Mouse (Mus musculus) spleen, embryonic (tissue): Measurements from ENCODE around the gene Zbtb7a.

Source experiments
- CTCF ChIA-PET: fragments of 350-600 bp; sonication (Branson Sonifier 250); formaldehyde crosslinking; loops from one replicate; lab custom pipeline; 2022; lab: Charles Lee

Gene Zbtb7a

DNA sequence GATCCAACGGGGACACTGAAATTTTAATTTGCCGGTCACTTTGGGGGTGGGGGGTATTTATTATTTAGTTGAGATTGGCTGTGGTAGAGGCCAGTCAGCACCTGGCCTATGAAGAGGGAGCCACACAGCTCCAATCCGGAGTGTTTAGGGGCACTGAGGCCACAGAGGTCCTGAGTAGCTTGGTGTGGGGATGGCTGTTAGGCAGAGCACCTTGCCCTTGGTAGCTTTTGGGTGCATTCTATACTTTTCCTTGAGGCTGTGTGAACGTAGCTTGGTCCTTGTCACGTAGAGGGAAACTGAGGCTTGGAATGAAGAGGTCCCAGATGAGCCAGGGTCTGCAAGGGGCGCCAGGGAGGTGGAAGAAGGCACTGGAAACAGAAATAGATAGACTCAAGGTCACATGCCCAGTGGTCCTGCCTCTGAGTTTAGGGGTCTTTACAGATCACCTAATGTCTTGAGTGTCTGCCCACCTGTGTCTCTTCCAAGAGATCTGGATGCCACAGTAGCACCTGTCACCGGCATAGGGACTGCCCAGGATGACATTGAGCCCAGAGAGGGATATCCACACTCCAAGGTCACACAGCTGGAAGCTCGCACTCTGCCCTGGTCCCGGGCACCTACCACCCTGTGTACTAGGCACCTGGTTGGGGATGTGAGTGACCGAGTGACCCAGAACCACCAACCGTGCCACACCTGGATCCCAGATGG lies 4.0 kb downstream of the Zbtb7a start:
- CTCF ChIA-PET: interaction anchor here (0.6 to 1.3 kb wide), 2 partner anchors 9 to 23 kb away, joined by 5 read pairs; no protein-coding TSS in a partner anchor

DNA sequence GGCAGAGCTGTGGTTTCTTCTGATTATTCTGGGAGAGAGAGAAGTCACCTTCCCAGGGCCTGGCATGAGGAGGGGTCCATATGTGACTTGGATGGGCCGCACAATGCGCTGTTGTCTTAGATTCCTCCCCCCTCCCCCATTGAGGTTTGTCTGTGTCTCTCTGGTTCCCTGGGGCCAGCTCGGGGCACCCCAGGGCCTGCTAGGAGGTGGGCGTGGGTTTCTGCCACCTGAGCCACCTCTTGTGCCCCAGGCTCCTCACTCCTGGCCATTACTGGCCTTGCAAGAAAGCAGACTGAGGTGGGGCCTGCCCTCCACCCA lies 4.5 kb downstream of the Zbtb7a start:
- CTCF ChIA-PET: interaction anchor here (0.7 kb wide), 1 partner anchor 71 kb away, joined by 4 read pairs; no protein-coding TSS in a partner anchor

DNA sequence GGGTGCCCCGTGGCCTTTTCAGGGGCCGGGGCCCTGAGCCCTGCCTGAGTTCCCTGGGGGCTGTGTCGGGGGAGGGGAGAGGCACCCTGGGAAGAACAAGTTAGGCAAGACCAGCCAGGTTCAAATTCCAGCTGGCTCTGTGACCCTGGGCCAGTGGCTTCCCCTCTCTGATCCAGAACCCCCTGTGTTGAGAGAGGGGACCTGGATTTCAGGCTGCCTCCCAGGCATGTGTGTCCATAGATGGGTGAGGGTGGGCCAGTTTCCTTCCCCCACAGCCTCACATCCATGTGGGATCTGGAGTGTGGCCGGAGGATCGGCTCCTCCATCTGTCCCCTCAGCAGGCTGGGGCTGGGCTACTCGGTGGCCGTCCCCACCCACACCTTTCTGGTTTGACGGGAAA lies 5.0 kb downstream of the Zbtb7a start:
- CTCF ChIA-PET: interaction anchor here (0.7 kb wide), 1 partner anchor 72 kb away, joined by 4 read pairs; no protein-coding TSS in a partner anchor

DNA sequence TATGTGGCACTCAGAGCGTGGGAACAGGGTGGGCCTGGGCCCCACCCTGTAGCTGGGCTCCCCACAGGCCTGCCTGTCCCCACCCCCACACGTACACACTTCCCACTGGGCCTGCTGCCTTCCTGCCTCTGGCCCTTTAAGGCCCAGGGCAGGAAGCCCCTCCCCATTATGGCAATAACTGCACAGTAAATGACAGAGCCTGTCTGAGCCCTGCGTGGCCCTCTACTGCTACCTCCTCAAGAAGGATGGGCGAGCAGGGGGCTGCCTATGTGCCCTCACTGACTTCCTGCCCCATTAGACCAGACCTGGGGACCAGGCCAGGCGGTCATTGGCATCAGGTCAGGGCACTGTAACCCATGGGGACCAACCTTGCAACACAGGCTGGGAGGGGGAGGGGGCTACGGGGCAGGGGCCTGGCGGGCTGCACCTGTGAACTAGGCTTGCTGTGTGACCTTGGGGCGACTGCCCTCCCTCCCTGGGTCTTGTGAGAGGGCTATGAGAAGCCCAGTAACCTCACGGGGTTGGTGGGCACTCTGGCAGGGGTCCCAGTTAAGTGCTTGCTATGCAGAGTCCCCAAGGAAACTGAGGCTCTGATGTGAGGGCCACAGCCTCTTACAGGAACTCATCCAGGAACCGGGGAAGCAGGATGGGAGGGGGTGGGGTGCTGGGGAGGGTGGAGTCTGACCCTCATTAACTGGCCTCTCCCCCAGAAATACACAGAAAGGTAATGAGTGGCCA lies 5.9 kb downstream of the Zbtb7a start:
- CTCF ChIA-PET: no interaction called here

DNA sequence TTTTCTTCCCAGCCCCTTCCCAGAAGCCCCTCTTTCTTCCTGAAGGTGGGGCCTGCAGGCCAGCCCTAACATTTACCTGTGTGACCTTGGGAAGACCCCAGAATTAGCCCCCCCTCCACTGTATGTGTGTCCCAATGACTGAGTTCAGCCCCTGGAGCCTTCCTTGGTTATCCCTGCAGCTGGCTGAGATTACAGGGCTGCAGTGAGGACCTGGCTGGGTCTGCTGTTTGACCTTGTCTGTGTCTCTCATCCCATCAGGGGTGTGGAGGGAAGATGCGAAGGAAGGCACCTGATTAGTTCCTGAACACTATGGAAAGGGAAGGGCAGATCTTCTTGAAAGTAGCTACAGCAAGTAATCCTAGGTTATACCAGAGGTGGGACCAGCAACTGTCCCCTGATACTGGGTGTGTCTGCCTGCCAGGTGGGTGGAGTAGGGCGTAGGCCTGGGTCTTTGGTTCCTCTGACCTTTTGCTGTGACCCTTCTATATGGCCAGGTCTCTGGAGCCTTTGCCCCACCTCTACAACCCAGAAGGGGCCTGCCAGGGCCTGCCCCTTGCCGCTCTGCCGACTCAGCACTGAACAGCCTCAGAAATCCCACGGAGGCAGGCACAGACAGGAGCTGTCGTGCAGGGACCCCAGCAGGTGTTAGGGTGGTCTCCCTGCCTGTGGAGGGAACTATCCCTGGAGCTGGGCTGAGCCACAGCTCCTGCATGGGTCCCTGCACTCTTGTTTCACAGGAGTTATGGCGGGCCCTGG lies 6.6 kb downstream of the Zbtb7a start:
- CTCF ChIA-PET: no interaction called here

DNA sequence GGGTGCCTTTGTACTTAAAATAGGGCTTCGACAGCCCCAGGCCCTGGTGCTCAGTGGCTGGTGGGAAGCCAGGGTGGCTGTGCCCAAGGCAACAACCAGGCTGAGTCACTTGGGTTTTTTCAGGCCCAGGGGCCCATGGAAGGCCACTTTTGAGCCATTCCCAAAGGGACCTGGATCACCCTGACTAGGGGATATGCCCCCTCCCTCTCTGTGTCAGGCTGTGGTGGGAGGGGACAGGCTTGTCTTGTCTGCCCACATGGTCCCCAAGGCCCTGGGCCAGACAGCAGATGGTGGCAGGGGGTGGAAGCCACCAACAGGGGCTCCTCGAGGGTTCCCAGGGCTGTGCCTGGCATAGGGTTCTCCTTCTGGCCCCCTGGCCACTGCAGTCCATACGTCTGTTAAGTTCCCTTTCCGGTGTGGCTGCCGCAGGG lies 7.5 kb downstream of the Zbtb7a start:
- CTCF ChIA-PET: no interaction called here

DNA sequence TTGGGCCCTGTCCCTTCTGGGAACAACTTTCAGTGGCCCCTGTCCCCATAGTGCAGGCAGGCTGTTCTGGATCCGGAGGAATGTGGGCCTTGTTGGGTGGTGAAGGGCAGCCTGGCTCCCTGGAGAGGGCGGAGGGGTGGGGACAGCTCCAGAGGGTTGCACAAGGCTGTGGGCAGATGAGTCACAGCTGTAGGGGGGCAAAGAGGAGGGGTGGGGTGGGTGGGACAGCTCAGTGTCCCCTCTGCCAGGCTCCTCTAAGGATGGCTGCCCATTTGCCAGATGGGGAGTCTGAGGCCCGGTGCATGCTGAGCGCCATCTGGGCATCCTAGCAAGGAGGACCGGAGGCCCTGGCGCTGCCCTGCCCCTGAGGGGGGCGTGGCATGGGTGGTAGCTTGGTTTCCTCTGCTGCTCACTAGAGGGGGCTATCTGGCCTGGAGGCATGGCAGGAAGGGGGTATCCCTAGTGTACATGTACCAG lies 8.2 kb downstream of the Zbtb7a start:
- CTCF ChIA-PET: interaction anchor here (0.5 kb wide), 1 partner anchor 8 kb away, joined by 8 read pairs; no protein-coding TSS in a partner anchor

DNA sequence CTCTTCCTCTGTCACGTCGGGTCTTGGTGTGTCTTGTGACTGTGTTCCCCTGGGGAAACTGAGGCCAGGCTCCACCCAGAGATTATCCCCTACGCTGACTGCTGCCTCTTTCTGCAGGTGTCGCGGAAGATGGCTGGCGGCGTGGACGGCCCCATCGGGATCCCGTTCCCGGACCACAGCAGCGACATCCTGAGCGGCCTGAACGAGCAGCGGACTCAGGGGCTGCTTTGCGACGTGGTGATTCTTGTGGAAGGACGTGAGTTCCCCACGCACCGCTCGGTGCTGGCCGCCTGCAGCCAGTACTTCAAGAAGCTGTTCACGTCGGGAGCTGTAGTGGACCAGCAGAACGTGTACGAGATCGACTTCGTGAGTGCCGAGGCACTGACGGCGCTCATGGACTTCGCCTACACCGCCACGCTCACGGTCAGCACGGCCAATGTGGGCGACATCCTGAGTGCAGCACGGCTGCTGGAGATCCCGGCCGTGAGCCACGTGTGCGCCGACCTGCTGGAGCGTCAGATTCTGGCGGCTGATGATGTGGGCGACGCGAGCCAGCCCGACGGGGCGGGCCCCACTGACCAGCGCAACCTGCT lies 8.9 kb downstream of the Zbtb7a start:
- CTCF ChIA-PET: no interaction called here

DNA sequence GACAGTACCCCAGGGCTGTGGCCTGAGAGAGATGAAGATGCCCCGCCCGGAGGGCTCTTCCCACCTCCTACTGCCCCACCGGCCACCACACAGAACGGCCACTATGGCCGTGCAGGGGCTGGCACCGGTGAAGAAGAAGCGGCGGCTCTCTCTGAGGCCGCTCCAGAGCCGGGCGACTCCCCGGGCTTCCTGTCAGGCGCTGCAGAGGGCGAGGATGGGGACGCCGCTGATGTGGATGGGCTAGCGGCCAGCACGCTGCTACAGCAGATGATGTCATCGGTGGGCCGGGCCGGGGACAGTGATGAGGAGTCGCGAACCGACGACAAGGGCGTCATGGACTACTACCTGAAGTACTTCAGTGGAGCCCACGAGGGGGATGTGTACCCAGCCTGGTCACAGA lies 9.6 kb downstream of the Zbtb7a start:
- CTCF ChIA-PET: no interaction called here

DNA sequence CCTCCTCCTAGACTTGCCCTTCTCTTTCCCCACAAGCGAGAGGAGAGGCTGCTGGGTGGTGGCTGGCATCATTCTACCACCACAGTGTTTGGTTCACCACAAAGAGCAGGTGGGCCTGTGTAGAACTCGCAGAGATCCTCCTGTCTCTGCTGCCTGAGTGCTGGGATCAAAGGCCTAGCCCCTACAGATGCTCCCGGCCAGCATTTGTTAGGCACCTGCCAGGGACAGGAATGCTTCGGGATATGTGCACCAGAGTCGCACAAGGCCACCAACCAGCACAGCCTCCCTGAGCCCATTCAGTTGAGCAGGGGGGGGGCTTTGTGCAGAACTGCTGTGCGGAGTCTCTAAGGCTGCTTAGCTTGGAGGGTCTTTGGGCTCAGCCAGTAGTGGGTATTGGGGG lies 10.3 kb downstream of the Zbtb7a start:
- CTCF ChIA-PET: no interaction called here

DNA sequence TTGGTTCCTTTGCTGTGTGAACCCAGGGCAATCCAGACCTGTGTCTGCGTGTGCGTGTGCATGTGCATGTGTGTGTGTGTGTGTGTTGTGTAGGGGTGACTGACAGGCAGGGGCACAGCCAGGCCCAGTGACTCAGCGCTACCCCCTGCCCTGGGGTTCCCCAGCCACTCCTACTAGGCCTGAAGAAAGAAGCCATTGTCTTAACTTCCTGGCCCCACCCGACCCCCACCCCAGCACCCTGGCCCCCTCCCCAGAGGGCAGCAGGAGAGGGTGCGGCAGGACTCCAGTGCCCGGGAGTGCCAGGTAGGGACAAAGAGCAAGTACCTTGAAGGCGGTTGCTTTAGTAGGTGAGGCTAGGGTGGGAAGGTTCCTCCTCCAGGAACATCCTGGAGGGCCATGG lies 10.8 kb downstream of the Zbtb7a start:
- CTCF ChIA-PET: no interaction called here

DNA sequence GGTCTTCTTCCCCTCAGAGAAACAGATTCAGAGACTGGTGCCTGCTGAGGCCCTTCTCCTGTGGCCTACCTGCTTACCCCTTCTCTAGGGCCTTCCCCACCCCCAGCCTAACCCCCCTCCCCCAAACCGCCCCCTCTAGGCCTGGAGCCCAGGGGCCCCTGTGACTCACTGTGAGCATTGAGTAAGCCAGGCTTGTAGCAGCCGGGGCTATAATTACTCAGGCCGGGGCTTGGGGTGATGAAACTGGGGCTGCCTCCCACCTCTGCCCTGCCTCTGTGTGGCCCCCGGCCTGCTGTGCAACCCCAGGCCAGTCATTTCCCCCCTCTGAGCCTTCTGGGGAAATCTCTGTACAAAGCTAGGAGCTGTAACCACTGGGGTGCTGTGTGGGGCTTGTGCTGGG lies 11.3 kb downstream of the Zbtb7a start:
- CTCF ChIA-PET: no interaction called here

DNA sequence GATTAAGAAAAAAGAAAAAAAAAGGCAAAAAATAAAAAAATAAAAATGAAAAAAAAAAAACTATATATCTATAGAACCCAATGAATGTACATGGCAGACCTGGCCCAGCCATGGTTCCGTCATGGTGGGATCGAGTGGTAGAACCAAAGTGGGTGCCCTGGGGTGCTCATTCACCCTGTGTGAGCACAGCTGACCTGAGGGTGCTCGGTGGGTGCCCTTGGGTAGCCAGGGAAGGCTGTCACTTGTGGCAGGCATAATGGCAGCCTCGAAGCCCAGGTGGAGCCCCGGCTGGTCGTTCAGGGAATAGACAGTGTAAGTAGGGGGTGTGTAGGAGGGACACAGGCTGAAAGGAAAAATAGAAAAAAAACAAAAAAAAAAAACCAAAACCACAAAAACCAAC lies 16.2 kb downstream of the Zbtb7a start:
- CTCF ChIA-PET: interaction anchor here (0.6 to 0.7 kb wide), 2 partner anchors 8 to 148 kb away, joined by 5 to 8 read pairs; no protein-coding TSS in a partner anchor

DNA sequence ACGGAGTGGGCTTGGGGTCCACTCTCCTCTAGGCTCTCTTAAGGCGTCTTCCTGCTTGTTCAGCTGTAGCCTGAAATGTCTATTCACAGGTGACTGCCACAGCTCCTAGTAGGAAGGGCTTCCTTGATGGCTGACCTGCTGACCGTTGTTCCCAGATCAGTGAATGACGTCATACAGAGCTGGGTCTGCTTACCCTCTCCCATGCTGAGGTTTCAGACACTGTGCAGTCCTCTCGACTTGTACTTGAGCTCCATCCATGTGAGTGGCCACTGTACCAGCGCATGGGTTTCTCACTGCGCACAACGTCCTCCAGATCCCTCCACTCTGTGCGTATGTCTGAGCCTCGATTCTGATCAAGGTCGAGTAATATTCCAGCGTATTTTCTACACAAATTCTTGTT lies 17.6 kb downstream of the Zbtb7a start:
- CTCF ChIA-PET: no interaction called here

DNA sequence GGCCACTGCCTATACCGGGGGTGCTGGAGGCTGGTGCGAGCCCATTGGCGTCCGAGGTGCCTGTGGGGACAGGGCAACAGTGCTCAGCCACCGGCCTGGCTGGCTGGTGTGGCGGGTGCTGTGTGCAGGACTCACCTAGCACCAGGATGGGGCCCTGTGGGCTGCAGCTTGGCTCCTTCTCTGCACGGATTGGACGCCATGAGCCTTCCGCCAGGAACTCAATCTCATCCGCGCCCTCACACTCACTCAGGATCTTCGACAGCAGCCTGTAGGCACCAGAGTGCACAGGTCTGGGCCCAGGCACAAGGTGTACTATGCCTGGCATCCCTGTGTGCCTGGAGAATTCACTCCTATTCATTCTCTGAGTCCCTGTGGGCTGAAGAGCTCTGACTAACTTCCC lies 19.3 kb downstream of the Zbtb7a start:
- CTCF ChIA-PET: no interaction called here

DNA sequence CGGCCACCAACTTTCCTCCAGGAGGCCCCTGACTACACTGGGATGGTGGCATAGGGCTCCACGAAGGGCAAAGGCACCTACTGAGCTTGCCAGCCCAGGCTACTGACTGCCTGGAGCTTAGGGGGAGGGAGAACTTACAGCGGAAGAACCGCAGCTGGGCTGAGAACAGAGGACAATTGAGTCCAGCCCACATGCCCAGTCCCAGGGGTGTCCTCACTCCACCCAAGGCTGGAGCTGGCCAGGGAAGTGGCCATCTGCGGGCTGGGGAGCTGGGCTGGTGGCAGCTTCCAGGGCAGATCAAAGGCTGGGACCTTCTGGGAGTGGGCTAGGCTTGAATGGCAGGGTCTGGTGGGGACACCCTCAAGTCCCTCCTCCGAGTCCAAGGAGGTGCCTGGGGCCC lies 19.7 kb downstream of the Zbtb7a start:
- CTCF ChIA-PET: interaction anchor here (1.2 kb wide), 1 partner anchor 9 kb away, joined by 4 read pairs; no protein-coding TSS in a partner anchor

DNA sequence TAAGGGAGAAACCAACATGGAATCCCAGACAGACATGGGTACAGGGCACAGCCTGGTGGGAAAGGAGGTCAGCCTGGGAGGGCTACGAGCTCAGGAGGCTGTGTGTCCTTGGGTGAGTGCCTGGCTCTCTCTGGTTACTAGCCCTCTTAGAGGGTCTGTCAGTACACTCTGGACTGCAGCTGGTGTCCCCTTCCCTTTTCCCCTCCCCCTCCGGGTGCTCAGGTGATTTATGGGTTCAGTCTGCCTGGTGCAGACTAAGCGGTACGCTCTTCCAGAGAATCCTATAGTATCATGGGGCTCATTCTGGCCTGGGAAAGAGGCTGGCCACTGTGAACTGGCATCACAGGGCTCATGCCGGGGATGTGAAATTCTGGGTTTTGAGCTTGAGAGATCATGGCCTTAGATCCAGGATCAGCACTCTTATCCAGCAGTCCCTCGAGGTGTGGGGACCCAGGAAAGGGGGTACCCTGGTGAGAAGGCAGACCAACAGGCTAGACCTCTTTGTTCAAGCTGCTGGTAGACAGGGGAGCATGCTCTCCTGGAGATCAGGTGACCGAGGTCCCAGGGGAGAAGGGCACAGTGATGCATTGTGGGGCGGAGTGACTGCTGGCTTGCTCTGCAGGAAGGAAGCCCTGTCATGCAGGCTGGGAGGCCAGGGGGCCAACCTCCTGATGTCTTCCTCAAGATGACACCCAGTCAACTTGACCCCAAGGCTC lies 26.7 kb downstream of the Zbtb7a start:
- CTCF ChIA-PET: interaction anchor here (1.4 kb wide), 1 partner anchor 23 kb away, joined by 5 read pairs; no protein-coding TSS in a partner anchor

DNA sequence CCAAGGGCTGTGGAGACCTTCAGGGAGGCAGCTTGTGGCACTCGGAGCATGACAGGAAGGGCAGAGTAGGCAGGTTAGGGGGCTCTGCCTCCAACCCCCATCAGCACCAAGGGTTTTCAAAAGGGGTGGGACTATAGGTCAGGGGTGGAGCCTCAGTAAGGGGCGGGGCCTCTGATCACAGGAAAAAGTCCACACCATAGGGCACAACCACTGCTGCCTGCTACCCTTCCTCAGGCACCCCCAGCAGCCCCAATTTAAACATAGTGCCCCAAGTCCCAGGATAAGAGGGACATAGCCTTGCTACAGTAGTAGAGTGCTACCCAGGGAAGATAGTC lies 27.3 kb downstream of the Zbtb7a start:
- CTCF ChIA-PET: interaction anchor here (0.6 to 1.4 kb wide), 3 partner anchors 15 to 57 kb away, joined by 3 to 5 read pairs (median 3); no protein-coding TSS in a partner anchor

DNA sequence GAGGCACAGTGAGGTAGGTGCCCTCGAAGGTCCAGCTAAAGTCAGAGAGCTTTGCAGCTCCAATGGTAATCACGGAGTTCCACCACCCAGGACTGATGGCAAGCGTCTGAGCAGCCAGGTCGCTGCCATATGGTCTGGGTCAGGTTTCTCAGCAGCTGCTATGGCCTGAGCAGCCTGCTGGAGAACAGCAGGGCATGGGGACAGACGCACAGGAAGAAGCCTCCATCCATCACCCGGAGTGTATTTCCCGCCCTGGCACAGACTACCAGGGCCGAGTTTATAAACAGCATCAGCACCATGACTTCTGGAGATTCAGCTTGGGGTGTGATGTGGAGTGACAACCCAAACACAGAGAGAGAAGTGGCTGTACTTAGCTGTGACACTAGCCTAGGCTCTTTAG lies 30.1 kb downstream of the Zbtb7a start:
- CTCF ChIA-PET: no interaction called here

DNA sequence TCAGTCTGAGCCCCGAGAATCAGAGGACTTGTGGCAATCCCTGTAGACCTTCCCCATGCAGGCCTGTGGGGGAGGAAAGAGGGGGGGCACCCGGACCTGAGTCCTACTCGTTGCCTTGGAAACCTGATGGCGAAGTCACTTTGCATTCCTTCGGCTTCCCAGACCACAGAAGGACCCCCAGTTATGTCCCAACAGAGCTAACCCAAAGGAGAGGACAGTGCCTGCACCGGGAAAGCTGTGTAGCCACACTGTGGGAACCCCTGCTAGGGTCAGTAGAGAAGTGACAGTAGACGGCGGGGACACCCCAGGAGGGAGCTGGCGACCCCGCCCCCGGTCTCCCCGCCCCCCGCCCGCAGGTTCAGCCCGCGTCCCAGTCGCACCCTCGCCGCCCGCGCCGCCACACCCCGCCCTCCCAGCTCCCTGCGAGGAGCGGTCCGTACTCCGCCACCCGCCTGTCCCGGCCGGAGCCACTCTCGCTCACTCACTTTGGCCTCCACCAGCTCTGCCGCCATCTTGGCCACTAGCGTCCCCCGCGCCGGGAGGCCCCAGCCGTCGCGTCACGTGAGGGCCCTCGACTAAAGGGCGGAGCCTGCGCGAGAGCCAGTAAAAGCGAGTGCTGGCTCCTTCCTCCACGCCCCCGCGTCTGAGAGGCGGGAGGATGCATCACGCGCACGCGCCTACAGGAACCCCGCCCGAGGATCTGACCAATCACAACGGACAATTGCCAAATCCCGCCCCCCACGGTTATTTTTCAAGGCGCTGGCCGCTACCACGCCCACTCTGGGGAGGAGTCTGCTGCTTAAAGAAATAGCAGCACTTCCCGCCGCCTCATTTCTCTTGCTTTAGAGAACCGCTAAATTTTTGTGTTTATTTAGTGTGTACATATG lies 32.4 kb downstream of the Zbtb7a start, which contains the start of gene Pias4:
Gene Pias4 (minus strand): TSS at position 724 of the 887 bp plus-strand sequence.
- CTCF ChIA-PET: interaction anchor here (0.5 to 0.6 kb wide), 3 partner anchors 166 to 793 kb away, joined by 3 to 4 read pairs (median 3); no protein-coding TSS in a partner anchor
